Mouse (Mus musculus): ENCODE measurements around the gene Fam83e. TPM values are rescaled to one million over a fixed set of nuclear protein-coding genes. Genes with fewer than 3 reads are reported as not detected.

Gene Fam83e
- polyA plus RNA-seq, 1 experiment from 2014 or later, result 0.80 TPM

- Histone ChIP-seq H3K36me3 (ENCODE audit: control insufficient read depth, insufficient read depth, low read length) (peaks cover 2% of the 10 kb centered on the region; the same call in 1 of the 2 replicates), H3K4me2 (ENCODE audit: low read depth, low read length, severe bottlenecking) (peak overlapping the region; percentile 98), H3K27ac (ENCODE audit: low read depth, low read length) (peak overlapping the region; percentile 9; the same call in 1 of the 2 replicates), H3K9me3 (ENCODE audit: control insufficient read depth, low read length) (no peaks in the 10 kb centered on the region), H3K4me1 (replicated peaks; ENCODE audit: control insufficient read depth, insufficient read depth, low read length) (peaks cover 28% of the 10 kb centered on the region), H3K27me3 (ENCODE audit: control insufficient read depth, insufficient read depth, low read length) (peaks cover 2% of the 10 kb centered on the region; the same call in 1 of the 2 replicates), H3K4me3 (ENCODE audit: low read depth, low read length) (peak overlapping the region; percentile 52), H3K9ac (ENCODE audit: low read length) (peak overlapping the region; percentile 47; the same call in 1 of the 2 replicates)
- ATAC-seq (replicated peaks; ENCODE audit: low FRiP score) (no peak), DNase-seq (ENCODE audit: low spot score) (peak; percentile 76)
- WGBS, result under 1% methylated on average over 21 of the region's 21 CpGs
These were observed 15.6 kb upstream of the Fam83e start for GRCm38 (mm10) chr7:45705443-45705864.

DNA sequence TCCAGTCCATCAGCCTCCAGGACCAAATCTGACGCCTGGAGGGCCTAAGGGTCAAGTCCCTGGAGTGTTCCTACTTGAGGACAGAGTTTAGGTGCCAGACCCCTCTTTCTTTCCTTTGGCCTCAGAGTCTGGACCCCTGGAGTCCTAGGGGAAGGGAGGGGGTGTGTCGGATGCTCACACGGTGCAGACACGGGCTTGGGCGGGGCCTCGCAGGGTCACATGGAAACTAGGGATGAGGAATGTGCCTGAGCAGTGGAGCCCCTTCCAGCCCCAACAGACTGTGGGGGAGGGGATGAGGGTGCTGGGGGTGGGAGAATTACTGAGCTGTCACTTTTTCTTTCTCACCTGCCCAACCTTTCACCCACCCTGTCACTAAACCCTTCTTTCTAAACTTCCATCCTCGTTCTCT lies 15.1 kb upstream of the Fam83e start:
- 2% methylated on average over 7 of the region's 7 CpGs for WGBS

DNA sequence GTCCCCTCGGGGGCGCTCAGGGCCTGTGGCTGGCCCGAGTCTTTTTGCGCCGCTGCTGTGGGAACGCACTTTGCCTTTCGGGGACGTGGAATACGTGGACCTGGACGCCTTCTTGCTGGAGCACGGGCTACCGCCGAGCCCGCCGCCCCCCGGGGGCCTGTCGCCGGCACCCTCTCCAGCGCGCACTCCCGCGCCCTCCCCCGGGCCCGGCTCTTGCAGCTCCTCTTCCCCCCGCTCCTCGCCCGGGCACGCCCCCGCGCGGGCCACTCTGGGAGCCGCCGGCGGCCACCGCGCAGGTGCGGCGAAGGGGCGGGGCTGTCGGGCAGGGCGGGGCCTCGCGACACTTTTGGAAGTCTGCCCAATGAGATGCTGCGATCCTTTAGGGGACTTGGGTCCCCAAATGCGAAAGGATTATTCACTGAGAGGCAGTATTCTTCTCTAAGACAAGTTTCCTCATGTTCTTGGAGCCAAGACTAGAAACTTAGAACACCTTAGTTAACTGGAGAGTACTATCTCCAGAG lies 14.2 kb upstream of the Fam83e start:
- peak; percentile 92 for DNase-seq (ENCODE audit: low spot score)
- ATAC-seq (replicated peaks; ENCODE audit: low FRiP score), result 0 out of 2 replicates have a peak, but pooled peaks have one; percentile 3
- peak overlapping the region; percentile 37; the same call in 1 of the 2 replicates for H3K27ac ChIP-seq (ENCODE audit: low read depth, low read length)

More for the DNA sequence above, 15.1 kb upstream of the Fam83e start:
- DNase-seq (ENCODE audit: low spot score) (no peak), ATAC-seq (replicated peaks; ENCODE audit: low FRiP score) (no peak)
- H3K9me3 ChIP-seq (ENCODE audit: control insufficient read depth, low read length), result no peaks in the 10 kb centered on the region
- H3K27ac ChIP-seq (ENCODE audit: low read depth, low read length), result no peak overlapping the region
- H3K27me3 ChIP-seq (ENCODE audit: control insufficient read depth, insufficient read depth, low read length), result 0 out of 2 replicates have a peak, but pooled peaks cover 2% of the 10 kb centered on the region
- H3K9ac ChIP-seq (ENCODE audit: low read length), result peak overlapping the region; percentile 72; the same call in 1 of the 2 replicates
- H3K4me1 ChIP-seq (replicated peaks; ENCODE audit: control insufficient read depth, insufficient read depth, low read length), result peaks cover 28% of the 10 kb centered on the region
- H3K4me3 ChIP-seq (ENCODE audit: low read depth, low read length), result peak overlapping the region; percentile 52
- peaks cover 6% of the 10 kb centered on the region; the same call in 1 of the 2 replicates for H3K36me3 ChIP-seq (ENCODE audit: control insufficient read depth, insufficient read depth, low read length)
- H3K4me2 ChIP-seq (ENCODE audit: low read depth, low read length, severe bottlenecking), result peak overlapping the region; percentile 98

GRCm38 (mm10) chr7:45707375-45707967 lies 13.5 kb upstream of the Fam83e start:
- Histone ChIP-seq H3K4me3 (ENCODE audit: low read depth, low read length) (peak overlapping the region; percentile 52), H3K9me3 (ENCODE audit: control insufficient read depth, low read length) (no peaks in the 10 kb centered on the region), H3K4me1 (replicated peaks; ENCODE audit: control insufficient read depth, insufficient read depth, low read length) (peaks cover 28% of the 10 kb centered on the region), H3K27me3 (ENCODE audit: control insufficient read depth, insufficient read depth, low read length) (no peaks in the 10 kb centered on the region), H3K9ac (ENCODE audit: low read length) (peak overlapping the region; percentile 9), H3K27ac (ENCODE audit: low read depth, low read length) (peak overlapping the region; percentile 37; the same call in 1 of the 2 replicates), H3K4me2 (ENCODE audit: low read depth, low read length, severe bottlenecking) (peak overlapping the region; percentile 98), H3K36me3 (ENCODE audit: control insufficient read depth, insufficient read depth, low read length) (peaks cover 10% of the 10 kb centered on the region; the same call in 1 of the 2 replicates)
- DNase-seq (ENCODE audit: low spot score) (peak; percentile 93), ATAC-seq (replicated peaks; ENCODE audit: low FRiP score) (peak; percentile 27)
- under 1% methylated on average over 27 of the region's 27 CpGs for WGBS

More for the DNA sequence above, 14.2 kb upstream of the Fam83e start:
- H3K9me3 ChIP-seq (ENCODE audit: control insufficient read depth, low read length), result no peaks in the 10 kb centered on the region
- peak overlapping the region; percentile 52 for H3K4me3 ChIP-seq (ENCODE audit: low read depth, low read length)
- under 1% methylated on average over 43 of the region's 45 CpGs for WGBS
- peak overlapping the region; percentile 98 for H3K4me2 ChIP-seq (ENCODE audit: low read depth, low read length, severe bottlenecking)
- peaks cover 10% of the 10 kb centered on the region; the same call in 1 of the 2 replicates for H3K36me3 ChIP-seq (ENCODE audit: control insufficient read depth, insufficient read depth, low read length)
- H3K9ac ChIP-seq (ENCODE audit: low read length), result peak overlapping the region; percentile 72
- peaks cover 28% of the 10 kb centered on the region for H3K4me1 ChIP-seq (replicated peaks; ENCODE audit: control insufficient read depth, insufficient read depth, low read length)
- no peaks in the 10 kb centered on the region for H3K27me3 ChIP-seq (ENCODE audit: control insufficient read depth, insufficient read depth, low read length)

- H3K9ac ChIP-seq (ENCODE audit: low read length), result no peak overlapping the region
- DNase-seq (ENCODE audit: low spot score), result peak; percentile 52
- no peak for ATAC-seq (replicated peaks; ENCODE audit: low FRiP score)
- no peak overlapping the region for H3K27ac ChIP-seq (ENCODE audit: low read depth, low read length)
- H3K27me3 ChIP-seq (ENCODE audit: control insufficient read depth, insufficient read depth, low read length), result no peaks in the 10 kb centered on the region
- H3K36me3 ChIP-seq (ENCODE audit: control insufficient read depth, insufficient read depth, low read length), result peaks cover 16% of the 10 kb centered on the region; the same call in 1 of the 2 replicates
- WGBS, result 56% methylated on average over 13 of the region's 13 CpGs
- peaks cover 28% of the 10 kb centered on the region for H3K4me1 ChIP-seq (replicated peaks; ENCODE audit: control insufficient read depth, insufficient read depth, low read length)
- H3K9me3 ChIP-seq (ENCODE audit: control insufficient read depth, low read length), result no peaks in the 10 kb centered on the region
- no peak overlapping the region for H3K4me3 ChIP-seq (ENCODE audit: low read depth, low read length)
- H3K4me2 ChIP-seq (ENCODE audit: low read depth, low read length, severe bottlenecking), result peak overlapping the region; percentile 98; the same call in 1 of the 2 replicates
These were observed 12.7 kb upstream of the Fam83e start for GRCm38 (mm10) chr7:45708221-45708761.

DNA sequence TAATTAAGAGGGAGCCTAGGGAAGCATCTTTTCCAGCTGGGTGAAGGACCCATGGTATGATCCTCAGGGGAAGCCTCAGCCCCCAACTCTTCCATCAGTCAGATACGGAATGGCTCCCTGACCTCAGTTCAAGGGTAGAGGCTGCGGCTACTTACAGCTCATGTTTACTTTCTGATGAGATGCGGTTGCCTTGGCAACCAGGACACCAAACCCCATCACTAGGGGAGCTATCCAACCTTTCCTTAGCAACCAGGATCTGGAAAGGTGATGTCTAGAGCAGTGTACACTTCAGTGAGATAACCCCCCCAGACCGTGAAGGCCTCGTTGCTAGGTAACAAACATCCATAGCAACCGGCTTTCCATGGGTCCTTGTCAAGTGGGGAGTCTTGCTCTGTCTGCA lies 12.0 kb upstream of the Fam83e start:
- ATAC-seq (replicated peaks; ENCODE audit: low FRiP score) (no peak), DNase-seq (ENCODE audit: low spot score) (no peak)
- Histone ChIP-seq H3K4me2 (ENCODE audit: low read depth, low read length, severe bottlenecking) (no peak overlapping the region), H3K9me3 (ENCODE audit: control insufficient read depth, low read length) (no peaks in the 10 kb centered on the region), H3K4me3 (ENCODE audit: low read depth, low read length) (no peak overlapping the region), H3K27me3 (ENCODE audit: control insufficient read depth, insufficient read depth, low read length) (no peaks in the 10 kb centered on the region), H3K9ac (ENCODE audit: low read length) (no peak overlapping the region), H3K4me1 (replicated peaks; ENCODE audit: control insufficient read depth, insufficient read depth, low read length) (peaks cover 24% of the 10 kb centered on the region), H3K36me3 (ENCODE audit: control insufficient read depth, insufficient read depth, low read length) (peaks cover 18% of the 10 kb centered on the region; the same call in 1 of the 2 replicates), H3K27ac (ENCODE audit: low read depth, low read length) (no peak overlapping the region)
- 49% methylated on average over 6 of the region's 6 CpGs for WGBS

DNA sequence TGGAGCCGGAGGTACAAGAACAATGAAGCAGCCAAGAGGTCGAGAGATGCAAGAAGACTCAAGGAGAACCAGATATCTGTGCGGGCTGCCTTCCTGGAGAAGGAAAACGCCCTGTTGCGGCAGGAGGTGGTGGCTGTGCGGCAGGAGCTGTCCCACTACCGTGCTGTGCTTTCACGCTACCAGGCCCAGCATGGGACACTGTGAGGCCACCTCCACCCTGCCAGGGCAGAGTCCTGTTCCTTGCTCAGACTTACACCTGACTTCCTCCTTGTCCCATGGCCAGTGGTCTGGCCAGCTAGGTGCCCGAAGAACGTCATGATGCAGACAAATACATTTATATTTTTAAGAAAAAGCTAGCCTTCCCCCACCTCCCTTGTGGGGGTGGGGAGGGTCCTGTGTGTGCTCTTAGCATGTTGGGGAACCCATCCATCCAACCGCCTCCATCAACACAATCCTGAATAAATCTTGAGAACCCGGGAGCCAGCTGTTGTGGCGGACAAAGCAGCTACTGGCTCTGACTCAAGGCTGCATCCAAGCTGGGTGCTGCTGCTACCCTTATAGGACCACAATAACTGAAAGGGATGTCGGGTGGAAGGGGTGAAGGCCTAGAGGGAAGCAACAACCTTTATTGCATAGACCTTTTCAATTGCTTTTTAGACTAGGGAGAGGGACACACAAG lies 11.2 kb upstream of the Fam83e start:
- no peak for DNase-seq (ENCODE audit: low spot score)
- Histone ChIP-seq H3K4me1 (replicated peaks; ENCODE audit: control insufficient read depth, insufficient read depth, low read length) (peaks cover 28% of the 10 kb centered on the region), H3K4me2 (ENCODE audit: low read depth, low read length, severe bottlenecking) (no peak overlapping the region), H3K4me3 (ENCODE audit: low read depth, low read length) (no peak overlapping the region), H3K36me3 (ENCODE audit: control insufficient read depth, insufficient read depth, low read length) (peaks cover 18% of the 10 kb centered on the region; the same call in 1 of the 2 replicates), H3K9ac (ENCODE audit: low read length) (no peak overlapping the region), H3K27me3 (ENCODE audit: control insufficient read depth, insufficient read depth, low read length) (no peaks in the 10 kb centered on the region), H3K27ac (ENCODE audit: low read depth, low read length) (no peak overlapping the region), H3K9me3 (ENCODE audit: control insufficient read depth, low read length) (no peaks in the 10 kb centered on the region)
- no peak for ATAC-seq (replicated peaks; ENCODE audit: low FRiP score)
- WGBS, result 73% methylated on average over 14 of the region's 14 CpGs

GRCm38 (mm10) chr7:45710477-45711191 lies 10.4 kb upstream of the Fam83e start:
- peaks cover 29% of the 10 kb centered on the region for H3K4me1 ChIP-seq (replicated peaks; ENCODE audit: control insufficient read depth, insufficient read depth, low read length)
- H3K4me2 ChIP-seq (ENCODE audit: low read depth, low read length, severe bottlenecking), result no peak overlapping the region
- H3K36me3 ChIP-seq (ENCODE audit: control insufficient read depth, insufficient read depth, low read length), result peaks cover 18% of the 10 kb centered on the region; the same call in 1 of the 2 replicates
- H3K27ac ChIP-seq (ENCODE audit: low read depth, low read length), result no peak overlapping the region
- no peak overlapping the region for H3K9ac ChIP-seq (ENCODE audit: low read length)
- no peaks in the 10 kb centered on the region for H3K9me3 ChIP-seq (ENCODE audit: control insufficient read depth, low read length)
- H3K27me3 ChIP-seq (ENCODE audit: control insufficient read depth, insufficient read depth, low read length), result no peaks in the 10 kb centered on the region
- ATAC-seq (replicated peaks; ENCODE audit: low FRiP score) (no peak), DNase-seq (ENCODE audit: low spot score) (no peak)
- no peak overlapping the region for H3K4me3 ChIP-seq (ENCODE audit: low read depth, low read length)
- WGBS, result 94% methylated on average over 20 of the region's 20 CpGs
